Mouse (Mus musculus) spleen, postnatal 14 days (tissue): Measurements from ENCODE around the gene Coq4.

Experiments used
- DNase-seq, 2 experiments: peaks; one replicate each; pipeline ENCODE4 v3.0.0; 2021 to 2022; ENCODE audit warnings: low spot score in 2 of 2

Coq4 gene

DNA sequence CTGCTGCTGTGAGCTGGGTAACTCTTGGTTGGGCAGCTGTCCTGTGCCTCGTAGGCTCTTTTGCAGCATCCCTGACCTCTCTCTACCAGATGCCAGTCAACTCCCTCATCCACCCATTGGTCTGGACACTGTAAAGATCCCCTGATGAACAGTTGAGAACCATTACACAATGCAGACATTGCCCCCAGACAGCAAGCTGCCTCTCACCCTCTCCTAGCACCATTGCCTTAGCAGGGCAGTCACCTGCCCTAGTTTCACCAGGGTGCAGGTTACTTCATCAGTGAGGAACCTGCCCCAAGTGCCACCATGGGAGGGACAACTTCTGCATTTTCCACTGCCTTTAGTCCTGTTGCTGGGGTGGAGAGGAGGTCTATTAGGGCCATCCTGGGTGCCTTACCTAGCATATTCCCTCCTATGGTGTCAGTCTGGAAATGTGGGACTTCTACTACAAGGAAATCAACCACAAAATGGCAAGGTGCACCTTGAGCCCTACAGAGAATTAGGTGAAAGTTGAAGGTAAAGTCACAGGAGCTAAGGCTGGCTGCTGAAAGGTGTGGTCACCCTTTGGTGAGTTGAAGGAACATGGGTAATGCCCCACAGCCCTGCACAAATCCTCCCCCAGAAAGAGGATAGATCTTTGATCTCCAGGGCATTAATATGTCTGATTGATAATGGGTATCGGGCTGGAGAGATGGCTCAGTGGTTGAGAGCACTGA is 5.6 kb downstream of the Coq4 start:
- DNase-seq = no peak

- peak; percentile 89 to 96 for DNase-seq
These were observed 15.0 kb downstream of the Coq4 start, which contains the start of gene Slc27a4 for GRCm38 (mm10) chr2:29802075-29802826. Gene Slc27a4, plus strand, starts transcription at chr2:29802634.

GRCm38 (mm10) chr2:29802827-29803201 is 15.5 kb downstream of the Coq4 start:
- no peak for DNase-seq

GRCm38 (mm10) chr2:29803400-29803831 is 16.1 kb downstream of the Coq4 start:
- DNase-seq = peak in 1 of 2 experiments; percentile 16

- no peak for DNase-seq
These were observed 28.5 kb downstream of the Coq4 start for GRCm38 (mm10) chr2:29815678-29816371.

DNA sequence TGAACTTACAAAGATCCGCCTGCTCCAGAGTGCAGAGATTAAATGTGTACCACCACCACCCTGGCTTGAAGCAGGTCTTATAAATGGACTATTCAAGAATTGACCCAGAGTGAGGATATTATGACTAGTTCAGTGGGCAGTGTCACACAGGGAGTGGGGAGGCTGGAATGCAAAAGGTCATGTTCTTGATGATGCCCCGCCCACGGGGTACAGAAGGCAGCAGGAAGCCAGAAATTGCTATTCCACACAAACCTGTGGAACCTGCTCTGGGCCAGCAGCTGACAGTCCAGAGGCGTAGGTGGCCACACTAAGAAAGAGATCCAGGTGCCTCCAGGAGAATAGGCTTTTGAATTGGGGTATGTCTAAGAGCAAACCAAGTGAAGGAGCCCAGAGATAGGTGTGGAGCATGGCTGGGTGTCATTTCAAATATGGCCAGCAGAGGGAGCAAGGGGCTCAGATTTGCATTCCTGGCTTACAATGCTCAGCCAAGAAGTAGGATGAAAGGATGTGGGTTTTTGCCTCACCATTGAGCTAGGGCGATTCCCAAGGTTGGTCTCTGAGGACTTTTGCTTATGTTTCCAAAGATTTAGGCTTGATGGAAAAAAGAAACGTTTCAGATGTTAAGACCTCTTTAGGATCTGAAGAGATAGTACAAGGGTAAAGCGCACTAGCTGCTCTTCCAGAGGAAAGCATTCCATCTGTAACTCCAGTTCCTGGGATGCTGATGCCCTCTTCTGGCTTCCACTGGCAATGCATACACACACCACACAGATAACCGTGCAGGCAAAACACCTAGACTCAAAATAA is 30.3 kb downstream of the Coq4 start:
- DNase-seq = peak; percentile 62 to 76

DNA sequence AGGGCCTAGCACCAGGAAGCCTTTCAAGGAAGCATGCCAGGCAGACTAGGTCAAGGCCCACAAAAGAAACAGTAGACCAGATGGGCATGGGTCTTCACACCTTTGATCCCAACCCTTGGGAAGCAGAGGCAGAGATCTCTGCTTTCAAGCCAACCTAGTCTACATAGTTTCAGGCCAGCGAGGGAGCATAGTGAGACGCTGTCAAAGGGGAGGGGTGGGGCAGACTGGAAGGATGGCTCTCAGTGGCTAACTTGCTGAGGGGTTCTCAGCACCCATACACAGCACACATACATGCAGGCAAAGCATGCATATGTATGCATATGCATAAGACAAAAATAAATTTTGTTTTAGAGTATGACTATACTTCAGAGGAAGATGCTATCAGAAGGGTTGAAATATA is 32.1 kb downstream of the Coq4 start:
- DNase-seq = no peak

DNA sequence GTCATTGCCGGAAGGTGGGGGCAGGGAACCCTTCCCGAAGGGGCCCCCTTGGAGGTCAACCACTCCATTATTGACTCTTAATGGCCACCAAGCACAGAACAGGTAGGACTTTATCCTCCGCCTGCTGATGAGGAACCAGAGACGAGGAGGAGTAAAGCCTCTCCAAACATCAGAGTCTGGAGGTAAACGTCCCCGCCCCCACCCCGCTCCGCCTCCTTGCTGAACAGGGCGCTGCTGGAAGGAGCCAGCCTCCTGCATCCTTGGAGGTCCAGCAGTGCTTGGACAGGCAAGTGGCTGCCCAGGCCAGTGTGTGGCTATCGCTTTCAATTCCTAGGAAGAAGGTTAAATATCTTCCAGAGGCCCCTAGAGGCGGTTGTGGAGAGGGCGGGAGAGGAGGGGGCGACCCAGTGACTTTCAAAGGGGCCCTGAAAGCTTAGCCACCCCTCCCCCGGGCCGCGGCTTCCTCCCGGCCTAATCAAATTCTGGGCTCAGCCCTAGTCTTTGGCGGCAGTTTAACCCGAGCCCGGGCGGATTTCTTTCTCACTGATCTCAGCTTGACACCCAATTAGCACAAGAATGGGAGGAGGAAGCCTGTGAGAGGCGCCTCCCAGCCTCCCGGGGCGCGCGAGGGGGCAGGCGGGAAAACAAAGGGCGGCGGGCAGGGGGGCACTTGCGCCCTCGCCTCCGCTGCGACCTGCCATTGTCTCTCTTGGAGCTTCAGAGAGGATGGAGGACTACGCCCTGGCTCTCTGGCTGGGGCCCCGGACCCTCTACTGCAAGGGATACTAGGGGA is 32.9 kb downstream of the Coq4 start, which contains the start of gene Urm1:
TSS of gene Urm1 (plus strand) at position 51 of the 793 bp plus-strand sequence.
- DNase-seq = peak; percentile 19 to 27

GRCm38 (mm10) chr2:29826318-29826925 is 39.1 kb downstream of the Coq4 start:
- DNase-seq = no peak

DNA sequence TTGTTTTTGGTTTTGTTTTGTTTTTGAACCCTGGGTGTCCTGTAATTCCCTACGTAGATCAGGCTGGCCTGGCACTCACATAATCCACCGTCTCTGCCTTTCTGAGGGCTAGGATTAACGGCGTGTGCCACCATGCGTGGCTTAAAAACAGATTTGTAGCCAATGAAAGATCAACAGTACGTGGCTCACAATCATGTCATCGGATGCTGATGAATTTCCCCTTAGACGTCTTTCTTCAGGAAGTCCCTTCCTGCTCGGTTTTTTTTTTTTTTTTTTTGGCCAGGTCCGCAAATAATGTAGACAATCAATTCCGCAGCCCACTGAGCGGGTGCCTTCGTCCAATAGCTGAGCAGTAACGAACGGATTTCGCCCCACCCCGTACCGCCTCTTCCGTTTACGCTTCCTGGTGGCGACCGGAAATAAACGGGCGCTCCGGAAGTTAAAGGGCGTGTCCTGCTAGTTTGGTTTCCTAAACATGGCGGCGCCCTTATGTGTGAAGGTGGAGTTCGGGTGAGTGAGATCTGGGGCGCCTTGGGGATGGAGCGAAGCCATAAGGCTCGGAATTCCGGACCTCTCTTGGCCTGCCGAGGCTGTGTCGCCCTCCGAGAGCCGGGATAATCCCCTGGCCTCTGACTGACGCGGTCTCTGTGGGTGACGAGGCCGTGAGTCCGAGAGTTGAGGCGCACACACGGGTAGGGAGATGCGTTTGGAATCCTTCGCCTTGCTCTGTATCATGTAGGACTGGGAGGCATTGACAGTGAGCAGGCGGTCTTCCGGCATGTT is 39.8 kb downstream of the Coq4 start:
- peak; percentile 85 to 91 for DNase-seq

DNA sequence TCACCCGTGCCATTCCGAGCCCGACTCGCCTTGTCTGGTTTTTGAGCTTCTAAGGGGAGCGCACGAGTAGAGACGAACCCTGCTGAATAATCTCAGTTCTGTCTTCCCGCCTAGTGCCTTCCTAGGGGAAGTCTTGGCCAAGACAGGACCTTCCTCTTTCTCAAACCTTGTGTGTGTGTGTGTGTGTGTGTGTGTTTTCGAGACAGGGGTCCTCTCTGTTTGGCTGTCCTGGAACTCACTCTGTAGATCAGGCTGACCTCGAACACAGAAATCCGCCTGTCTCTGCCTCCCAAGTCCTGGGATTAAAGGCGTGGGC is 40.4 kb downstream of the Coq4 start:
- no peak for DNase-seq

GRCm38 (mm10) chr2:29831106-29831505 is 43.8 kb downstream of the Coq4 start:
- DNase-seq = no peak

GRCm38 (mm10) chr2:29833796-29834195 is 46.5 kb downstream of the Coq4 start:
- DNase-seq = no peak

DNA sequence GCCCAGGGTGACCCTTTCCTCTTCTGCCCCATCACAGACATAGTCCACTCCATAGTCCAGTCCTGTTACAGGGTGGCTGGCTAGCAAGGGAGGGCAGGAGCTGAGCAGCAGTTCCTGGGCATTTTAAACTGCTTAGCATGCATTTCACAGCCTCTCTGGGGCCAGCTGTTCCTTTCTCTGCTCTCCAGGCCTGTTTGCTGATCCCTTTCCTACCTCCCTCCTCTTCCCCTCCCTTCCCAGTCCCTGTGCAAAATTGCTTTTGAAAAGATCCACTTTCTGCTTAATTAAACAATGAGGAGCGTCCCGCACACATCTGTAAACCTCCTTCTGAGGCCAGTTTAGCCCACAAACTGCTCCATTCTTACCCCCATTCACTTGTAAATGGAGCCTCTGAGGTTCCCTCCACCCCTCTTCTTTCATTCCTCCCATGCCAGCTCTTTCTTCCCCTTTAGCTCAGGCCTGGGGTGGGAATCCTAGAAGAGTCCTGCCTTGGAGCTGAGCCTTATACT is 48.2 kb downstream of the Coq4 start:
- DNase-seq = no peak

- no peak for DNase-seq
These were observed 52.2 kb downstream of the Coq4 start for GRCm38 (mm10) chr2:29839460-29839859.

GRCm38 (mm10) chr2:29843231-29844105 is 56.2 kb downstream of the Coq4 start:
- DNase-seq = no peak

DNA sequence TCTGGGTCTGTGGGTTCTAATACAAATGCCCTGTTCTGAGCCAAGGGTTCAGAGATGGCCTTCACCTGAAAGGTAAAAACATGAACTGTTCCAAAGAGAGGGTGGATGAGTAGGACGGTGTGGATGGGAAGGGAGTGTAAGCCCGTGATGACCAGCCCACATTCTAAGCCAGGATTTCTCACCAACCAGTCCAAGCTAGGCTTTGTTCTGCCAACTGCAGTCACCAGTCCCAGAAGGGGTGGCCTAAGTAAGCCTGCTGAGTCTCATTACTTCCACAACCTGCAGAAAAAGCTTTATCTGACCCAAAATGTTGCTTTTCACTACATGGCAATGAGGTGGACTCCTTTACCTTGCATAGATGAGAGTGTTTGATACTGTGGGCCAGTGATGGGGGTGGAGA is 56.8 kb downstream of the Coq4 start:
- no peak for DNase-seq

DNA sequence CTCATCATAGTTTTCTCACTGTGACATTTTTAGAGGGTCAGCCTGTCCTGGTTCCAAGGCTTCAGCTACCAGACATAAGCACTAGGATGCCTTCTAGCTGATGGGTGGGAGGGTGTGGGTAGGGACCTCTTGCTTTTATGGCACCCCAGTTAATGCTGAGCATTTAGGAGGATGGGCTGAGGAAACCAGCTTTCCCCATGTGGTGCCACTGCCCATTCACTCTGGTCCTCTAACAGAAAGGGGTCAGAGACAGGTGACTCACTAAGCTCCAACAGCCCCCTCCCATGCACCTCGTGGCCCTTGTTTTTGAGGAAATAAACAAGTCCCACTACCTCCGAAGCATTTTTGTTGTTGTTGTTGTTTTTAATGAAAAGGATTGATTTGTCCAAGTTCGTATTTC is 57.4 kb downstream of the Coq4 start:
- DNase-seq = no peak

GRCm38 (mm10) chr2:29845636-29846035 is 58.3 kb downstream of the Coq4 start:
- no peak for DNase-seq
